Mouse (Mus musculus) adrenal gland, postnatal 25 days (tissue): Measurements from ENCODE around the gene Tbc1d21. TPM values are rescaled to one million over a fixed set of nuclear protein-coding genes. Genes with fewer than 3 reads are reported as not detected.

Experiments
- DNase-seq: peaks from one replicate; pipeline ENCODE4 v3.0.0; 2021; ENCODE audit warnings: mixed read lengths
- total RNA-seq: library from RNA; stranded (reverse); gene quantifications from 2 replicates; pipeline ENCODE4 v1.2.3, GENCODE M21; 2021

Tbc1d21 gene
- total RNA-seq, 1 experiment from 2014 or later, result not detected

DNA sequence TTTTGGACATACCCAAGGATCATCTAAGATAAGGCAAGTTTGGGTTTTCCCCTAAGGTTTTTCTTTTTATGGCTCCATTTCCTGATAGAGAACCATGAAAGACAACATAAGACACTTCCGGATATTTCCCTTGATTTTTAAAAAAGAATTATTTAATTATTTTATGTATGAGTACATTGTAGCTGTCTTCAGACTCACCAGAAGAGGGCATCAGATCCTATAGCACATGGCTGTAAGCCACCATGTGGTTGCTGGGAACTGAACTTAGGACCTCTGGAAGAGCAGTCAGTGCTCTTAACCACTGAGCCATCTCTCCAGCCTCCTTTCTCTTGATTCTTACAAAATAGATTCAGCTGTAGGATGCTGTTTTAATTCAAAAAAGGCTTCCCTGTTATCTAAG, 28.5 kb downstream of the Tbc1d21 start:
- DNase-seq, result no peak

DNA sequence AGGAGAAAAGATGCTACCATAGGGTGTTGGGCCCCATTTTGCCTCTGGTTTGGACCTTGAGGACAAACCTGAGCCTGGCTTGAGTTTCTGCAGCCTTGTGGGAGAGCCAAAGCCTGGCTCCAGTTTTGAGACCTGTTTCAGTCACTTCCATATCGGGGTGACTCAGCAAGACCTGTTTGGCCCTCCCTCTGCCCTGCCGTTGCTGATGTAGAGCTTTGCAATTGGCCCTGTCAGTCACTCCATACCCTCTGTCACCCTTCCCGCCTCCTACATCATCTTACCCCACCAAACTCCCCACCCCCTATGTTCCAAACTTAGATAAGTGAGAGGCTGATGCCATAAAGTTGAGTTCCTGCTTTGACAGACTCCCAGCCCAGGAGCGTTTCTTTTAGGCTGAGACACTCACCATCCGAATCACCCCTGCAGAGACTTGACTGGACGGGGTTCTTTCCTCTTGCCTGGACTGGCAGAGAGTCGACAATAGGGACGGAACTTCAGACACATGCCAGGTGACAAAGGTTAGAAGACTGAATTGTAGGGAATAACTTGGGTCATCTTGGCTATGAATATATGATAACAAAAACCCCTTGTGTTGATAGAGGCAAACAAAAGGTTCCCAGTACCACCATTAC, 33.5 kb downstream of the Tbc1d21 start:
- no peak for DNase-seq

DNA sequence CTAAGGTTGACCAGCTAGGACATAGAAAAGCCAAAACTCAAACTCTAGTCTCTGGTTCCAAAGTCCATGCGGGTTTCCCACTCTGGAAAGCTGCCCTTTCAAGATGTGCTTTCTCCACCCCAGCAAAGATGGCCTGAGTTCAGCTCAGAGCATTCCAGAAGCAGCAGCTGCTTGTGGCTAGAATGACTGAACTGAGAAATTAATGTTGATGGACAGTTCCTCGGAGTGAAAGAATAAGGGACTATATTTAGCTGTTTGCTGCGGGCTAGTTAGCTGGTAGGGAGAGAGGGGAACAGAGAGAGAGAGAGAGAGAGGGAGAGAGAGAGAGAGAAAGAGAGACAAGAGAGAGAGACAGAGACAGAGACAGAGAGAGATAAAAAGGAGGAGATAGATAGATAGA, 39.0 kb downstream of the Tbc1d21 start:
- DNase-seq, result no peak

DNA sequence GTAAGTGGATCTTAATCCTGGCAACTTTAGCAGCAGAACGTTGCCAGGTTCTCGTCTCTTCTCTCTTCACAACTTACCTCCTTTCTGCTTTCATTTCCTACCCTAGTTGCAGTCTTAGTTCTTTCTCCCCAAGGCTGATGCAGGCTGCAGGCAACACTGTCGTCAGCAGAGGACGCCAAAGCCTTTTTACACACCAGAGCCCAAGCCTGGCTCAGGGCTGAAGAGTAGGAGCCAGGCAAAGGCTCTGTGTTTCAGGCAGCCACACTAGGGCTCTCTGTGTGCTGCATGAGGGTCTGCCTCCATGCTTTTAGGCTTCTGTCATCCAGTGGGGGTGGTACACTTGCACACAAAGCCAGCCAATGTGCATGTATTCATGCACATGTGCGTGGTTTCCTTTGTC, 40.0 kb downstream of the Tbc1d21 start:
- DNase-seq, result peak; percentile 45

DNA sequence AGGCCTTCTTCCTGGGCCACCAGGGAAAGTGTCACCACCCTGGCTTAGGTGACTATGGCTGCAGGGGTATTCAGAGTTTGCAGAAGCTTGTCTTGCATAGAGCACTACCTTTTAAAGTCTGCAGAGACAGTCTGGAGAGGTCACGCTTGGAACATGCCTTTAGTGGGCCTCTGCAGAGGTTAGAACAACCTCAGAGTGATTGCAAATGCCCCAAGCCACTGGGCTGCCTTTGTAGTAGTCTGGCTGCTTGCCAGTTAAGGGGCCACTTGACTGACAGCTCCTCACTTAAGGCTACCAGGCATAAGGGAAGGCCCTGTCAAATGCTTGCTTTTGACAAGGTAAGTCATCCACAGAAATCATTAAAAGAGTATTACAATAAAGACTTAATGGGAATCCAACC, 42.9 kb downstream of the Tbc1d21 start:
- DNase-seq, result no peak

DNA sequence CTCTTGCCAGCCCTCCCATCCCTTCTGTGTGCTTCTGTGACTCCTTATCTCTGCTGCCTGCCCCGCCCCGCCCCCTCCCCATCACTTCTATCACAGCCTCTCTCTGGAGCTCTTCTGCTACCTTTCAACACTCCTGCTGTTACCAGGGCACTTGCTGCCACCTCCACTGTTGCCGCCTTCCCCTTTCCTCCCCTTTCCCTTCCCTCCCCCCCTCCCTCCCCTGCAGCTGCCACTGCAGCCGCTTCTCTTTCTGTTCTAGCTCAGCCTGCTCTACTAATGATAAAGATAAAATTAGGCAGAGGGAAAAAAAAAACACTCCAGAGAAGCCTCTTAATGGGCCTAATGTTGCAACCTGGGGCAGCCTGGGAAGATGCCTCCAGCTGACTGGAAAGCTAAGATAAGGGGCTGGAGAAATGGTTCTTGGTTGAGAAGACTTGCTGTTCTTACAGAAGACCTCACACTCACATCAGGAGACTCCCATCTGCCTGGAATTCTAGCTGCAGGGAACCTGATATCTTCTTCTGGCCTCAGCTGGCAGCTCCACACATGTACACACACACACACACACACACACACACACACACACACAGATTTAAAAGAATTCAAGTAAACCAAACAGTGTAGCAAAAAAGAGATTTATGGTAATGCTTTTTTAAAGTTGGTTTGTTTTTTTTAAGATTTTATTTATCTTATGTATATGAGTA, 43.6 kb downstream of the Tbc1d21 start:
- no peak for DNase-seq

DNA sequence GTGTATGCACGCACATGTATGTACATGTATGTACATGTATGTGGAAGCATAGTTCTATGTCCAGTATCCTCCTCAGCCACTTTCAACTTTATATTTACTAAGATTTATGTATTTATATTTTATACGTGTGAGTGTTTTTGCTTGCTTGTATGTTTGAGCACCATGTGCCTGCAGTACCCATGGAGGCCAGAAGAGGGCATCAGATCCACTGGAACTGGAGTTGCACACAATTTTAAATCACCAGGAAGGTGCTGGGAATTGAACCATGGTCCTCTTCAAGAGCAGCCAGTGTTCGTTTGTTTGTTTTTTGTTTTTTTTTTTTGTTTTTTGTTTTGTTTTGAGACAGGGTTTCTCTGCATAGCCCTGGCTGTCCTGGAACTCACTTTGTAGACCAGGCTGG, 48.6 kb downstream of the Tbc1d21 start:
- no peak for DNase-seq

DNA sequence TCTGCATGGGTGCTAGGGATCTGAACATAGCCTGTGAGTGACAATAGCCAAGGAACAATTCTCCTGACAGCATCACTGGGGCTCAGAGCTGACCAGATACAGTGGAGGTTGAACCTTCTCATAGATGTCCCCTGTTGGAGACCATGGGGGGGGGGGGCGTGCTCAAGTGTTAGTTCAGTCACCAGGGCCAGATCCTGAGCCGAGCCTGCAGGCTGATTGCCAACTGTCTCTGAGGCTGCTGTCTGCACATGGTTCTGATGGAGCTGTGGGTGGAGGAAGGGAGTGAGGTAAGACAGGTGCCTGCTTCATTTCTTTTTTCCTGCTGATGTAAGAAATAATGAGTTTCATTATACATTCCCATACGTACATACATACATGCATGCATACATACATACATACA, 51.9 kb downstream of the Tbc1d21 start:
- no peak for DNase-seq

DNA sequence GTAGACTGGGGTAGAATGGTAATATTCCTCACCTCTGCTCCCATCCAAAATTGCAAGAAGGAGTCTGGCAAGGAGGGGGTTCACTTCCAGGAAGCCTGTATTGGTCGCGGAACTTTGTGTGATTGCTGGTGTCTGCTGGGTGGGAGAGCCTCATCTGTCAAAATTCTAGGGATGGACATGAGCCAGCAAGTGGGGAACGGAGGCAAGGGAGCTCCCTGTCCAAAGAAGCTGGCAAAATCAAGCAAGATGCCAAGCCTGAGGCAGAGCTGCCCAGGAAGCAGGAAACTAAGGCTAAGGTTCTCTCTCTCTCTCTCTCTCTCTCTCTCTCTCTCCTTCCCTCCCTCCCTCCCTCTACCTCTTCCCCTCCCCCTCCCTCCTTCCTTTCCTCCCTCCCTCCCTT, 52.9 kb downstream of the Tbc1d21 start:
- DNase-seq, result no peak

DNA sequence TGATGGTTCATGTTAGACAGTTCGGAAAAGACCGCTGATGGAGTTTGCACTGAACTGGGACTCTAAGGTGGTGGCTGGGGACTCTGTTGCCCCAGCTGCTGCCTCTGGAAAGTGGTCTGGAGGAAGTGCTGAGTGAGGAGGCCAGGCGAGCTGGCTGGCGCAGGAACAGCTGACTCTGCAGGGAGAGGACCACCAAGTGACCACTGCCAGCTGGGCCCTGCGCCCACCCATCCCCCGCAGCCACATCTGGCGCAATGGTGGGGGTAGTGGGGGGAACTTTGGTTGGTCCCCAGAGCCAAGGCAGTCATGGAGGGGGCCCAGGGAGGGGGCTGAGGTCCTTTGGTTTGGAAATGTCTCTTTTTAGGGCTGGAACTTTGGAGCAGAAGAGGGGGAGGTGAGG, 53.5 kb downstream of the Tbc1d21 start:
- DNase-seq, result no peak

DNA sequence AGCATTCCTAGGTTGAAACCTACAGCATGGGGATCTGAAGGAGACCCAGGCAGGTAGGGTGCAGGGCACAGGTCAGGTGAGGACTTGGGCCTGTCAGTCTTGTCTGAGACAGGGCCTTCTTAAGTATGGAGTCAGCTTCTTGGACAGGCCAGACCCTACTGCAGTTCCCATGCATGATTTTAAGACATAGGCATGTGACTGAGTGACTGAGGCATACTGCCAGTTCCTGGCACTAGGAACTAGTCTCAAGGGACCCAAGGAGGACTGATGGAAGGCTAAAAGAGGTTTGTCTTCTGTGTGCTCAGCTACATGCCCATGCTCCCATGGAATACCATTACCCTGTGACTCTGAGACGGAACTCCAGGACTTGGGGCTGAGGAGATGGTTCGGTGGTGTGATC, 54.4 kb downstream of the Tbc1d21 start:
- DNase-seq, result peak; percentile 23

DNA sequence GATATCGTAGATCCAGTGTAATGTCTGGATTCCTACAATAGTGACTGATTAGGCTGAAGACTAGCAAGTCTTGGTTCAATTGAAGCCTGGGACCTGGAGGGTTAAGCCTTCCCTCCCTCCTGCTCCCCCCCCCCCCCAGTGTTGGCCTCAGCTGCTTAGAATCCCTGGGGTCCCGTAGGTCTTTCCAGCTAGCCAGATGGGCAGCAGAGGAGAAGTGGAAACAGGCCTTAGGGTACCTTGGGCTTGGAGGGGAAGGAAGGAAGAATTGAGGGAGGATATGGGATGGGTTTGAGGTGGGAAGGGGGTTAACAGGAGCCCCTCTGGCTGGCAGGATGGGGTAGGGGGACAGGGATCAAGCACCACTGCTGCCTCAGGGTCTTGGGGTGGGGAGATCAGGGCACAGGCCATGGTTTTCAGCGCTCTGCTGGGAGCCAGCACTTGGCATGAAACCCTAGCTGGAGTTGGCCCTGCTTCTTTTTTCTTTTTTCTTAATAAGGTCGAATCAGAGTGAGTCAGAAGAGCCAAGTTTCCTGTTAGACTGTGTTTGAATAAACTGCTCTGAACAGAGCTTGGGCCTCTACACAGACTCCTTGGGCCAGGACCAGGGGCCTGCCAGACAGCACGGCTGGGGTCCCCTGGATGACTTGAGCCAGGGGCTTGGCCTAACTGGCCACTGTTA, 55.4 kb downstream of the Tbc1d21 start:
- DNase-seq, result peak; percentile 34

DNA sequence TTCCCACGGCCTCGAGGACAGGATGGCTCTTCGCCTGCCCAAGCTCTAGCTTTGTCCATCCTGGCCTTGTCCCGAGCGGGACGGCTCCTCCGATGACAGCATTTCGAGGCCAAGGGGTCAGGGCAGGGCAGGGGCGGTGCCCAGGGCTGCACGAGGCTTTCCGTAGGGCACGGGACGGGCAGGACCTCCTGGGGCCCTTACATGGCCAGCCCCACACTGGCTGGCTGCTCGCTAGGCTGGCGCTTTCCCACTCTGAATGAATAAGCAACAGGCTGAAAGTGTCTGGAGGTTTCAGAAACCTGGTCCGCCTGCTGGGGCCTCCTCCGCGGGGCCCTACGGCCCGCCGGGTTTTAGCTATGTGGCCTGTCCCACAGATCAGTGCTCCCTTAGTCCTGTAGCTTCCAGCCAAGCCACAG, 57.3 kb downstream of the Tbc1d21 start, which contains the start of gene Loxl1:
Loxl1 (minus strand) TSS at position 243 of the 416 bp plus-strand sequence.
- DNase-seq, result peak; percentile 61

DNA sequence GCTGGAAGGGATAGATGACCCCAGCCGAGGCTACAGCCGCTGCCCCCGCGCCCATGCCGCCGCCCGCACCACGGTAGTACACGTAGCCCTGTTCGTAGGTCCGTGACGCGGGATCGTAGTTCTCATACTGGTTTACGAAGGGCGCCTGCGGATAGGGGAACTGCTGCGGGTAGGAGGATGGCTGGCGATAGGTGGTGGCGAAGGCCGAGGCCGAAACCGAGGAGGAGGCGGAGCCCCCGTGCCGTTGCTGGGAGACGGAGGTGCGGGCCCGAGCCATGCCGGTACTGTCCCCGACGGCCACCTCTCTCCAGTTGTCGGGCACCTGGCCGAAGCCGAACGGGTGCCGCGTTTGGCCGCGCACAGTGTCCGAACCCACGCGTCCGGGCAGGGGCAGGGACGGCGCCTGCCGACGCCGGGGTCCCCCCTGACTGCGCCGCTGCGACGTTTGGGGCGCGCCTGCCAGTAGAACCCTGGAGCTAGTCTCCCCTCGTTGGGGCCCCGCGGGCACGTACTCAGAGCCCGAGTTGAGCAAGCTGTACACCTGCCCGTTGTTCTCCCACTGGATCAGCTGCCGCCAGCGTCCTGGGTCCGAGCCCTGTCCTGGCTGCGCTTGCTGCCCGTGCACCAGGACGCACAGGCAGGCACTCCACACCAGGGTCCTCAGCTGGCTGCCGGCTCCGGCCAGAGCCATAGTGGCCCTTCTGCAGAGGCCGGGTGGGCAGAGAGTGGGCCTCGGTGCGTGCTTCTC, 57.9 kb downstream of the Tbc1d21 start:
- peak; percentile 60 for DNase-seq

DNA sequence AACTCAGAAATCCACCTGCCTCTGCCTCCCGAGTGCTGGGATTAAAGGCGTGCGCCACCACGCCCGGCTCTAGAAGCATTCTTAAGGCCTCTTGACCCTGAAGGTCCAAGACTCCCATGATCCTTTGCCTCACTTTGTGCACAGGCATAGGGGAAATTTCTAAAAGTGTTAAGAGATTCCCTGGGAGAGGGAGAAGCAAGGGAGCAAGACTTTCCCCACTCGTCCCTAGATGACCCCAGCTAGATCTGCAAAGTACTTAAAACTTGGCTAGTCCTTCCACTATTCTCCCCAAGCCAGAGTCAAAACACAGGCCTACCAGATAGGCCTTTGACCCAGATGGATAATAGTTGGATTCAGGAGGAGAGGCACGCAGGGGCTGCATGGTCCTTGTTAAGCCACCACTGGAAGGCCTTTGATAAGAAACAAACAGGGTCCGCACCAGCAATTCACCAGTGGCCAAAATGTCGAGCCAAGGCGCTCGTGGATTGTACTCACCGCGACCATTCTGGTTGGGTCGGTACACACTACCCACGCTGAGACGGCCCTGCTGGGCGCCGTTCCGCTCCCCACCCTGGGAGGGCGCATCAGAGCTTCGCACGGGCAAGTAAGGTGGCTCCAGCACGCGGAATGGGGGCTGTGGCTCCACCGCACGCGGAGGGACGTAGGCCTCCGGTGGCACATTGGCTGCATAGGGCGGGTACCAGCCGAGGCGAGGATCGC, 58.9 kb downstream of the Tbc1d21 start:
- no peak for DNase-seq

DNA sequence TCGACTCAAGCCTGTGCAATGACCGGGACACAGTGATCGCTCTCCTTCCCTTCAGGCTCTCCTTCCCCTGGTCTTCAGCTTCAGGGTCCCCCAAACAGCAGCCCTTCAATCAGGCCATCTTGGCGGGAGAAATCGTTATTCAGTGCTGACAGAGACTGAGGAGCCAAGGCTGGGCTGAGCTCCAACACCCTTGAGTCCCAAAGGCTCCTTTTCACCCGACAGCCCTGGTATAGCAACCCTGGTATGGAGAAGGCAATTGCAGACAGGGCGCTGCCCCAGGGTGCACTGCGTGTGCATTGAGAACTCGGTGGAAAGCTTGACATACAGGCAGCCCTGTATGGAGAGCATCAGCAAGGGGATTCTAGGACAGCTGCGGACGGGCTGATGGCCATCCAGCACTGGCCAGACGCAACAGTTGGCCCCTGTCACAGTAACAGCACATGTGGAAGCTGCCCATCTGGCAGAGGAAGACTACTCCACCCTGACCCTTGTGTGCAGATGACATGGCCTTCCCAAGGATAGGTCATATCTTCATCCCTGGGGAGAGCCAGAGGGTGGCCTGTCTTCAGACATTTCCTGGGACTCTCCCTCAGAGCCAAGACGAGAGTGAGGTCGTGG, 60.1 kb downstream of the Tbc1d21 start:
- DNase-seq, result no peak

Other genes starting within 250 kb of the Tbc1d21 start
- 10.0 and 13.3 TPM in 2 replicates for gene Islr, start 166.1 kb downstream of the Tbc1d21 start, total RNA-seq
- 0.64 and 1.7 TPM in 2 replicates for gene Islr2, start 166.1 kb downstream of the Tbc1d21 start, total RNA-seq
- gene Pml, start 120.7 kb downstream of the Tbc1d21 start, total RNA-seq, result 23.6 and 35.1 TPM in 2 replicates
- gene Stoml1, start 117.3 kb downstream of the Tbc1d21 start, total RNA-seq, result 18.2 and 29.6 TPM in 2 replicates
- gene Loxl1, start 57.3 kb downstream of the Tbc1d21 start, total RNA-seq, result 15.1 and 15.8 TPM in 2 replicates
- gene Insyn1, start 118.1 kb upstream of the Tbc1d21 start, total RNA-seq, result 8.0 and 10.2 TPM in 2 replicates
- 13.6 and 18.3 TPM in 2 replicates for gene Cd276, start 185.0 kb upstream of the Tbc1d21 start, total RNA-seq
- 151 and 177 TPM in 2 replicates for gene Nptn, start 211.8 kb upstream of the Tbc1d21 start, total RNA-seq